In the genomic region with DNA sequence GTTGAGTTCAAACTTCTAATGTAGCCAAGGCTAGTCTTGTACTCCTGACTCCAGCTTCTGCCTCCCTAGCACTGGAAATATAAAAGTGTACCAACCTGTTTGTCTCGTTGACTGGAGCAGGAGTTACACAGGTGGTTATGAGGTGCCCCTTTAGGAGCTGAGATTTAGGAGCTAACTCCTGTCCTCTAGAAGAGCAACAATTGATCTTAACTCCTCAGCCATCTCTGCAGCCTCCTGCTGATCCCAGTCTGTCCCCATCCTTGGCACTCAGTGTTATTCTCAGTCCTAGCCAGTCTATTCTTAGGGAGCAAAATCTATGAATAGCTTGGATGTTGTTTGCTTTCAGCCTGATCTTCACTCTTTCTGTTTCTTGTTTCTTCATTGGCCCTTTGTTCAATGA, we compare ENCODE assay signal across 9 mouse cellular contexts. TPM values are rescaled to one million over a fixed set of nuclear protein-coding genes. Genes with fewer than 3 reads are reported as not detected.
DNase-seq lines count a peak whose midpoint lies in the region; ATAC-seq and TF ChIP-seq lines count a peak whose summit lies in the region.
"Had no signal": no experiment of that assay in that cellular context is flagged by ENCODE, and none has a peak within 500 bp of the region (broad histone marks: within the 10 kb centered on the region; RNA-seq: fewer than 3 reads in every experiment).

No protein-coding gene starts in this region.

- H3K36me3 ChIP-seq in embryonic facial prominence, embryonic 12.5 days, result no peaks in the 10 kb centered on the region
- no peaks in the 10 kb centered on the region for H3K36me3 ChIP-seq in embryonic facial prominence, embryonic 10.5 days (replicated peaks)

- no peak overlapping the region for H3K27ac ChIP-seq in embryonic facial prominence, embryonic 12.5 days
- H3K27ac ChIP-seq in embryonic facial prominence, embryonic 10.5 days (replicated peaks), result no peak overlapping the region
- peak overlapping the region; percentile 90 for H3K27ac ChIP-seq in layer of hippocampus, adult 2 months
- peak overlapping the region; percentile 100 for H3K27ac ChIP-seq in brown adipose tissue, adult 24 weeks (replicated peaks; ENCODE audit: low read depth, low read length)

- TF ChIP-seq CTCF in layer of hippocampus, adult 2 months (conservative IDR thresholded peaks at IDR 0.05), result no peak

- H3K4me3 ChIP-seq in embryonic facial prominence, embryonic 12.5 days, result no peak overlapping the region
- no peak overlapping the region for H3K4me3 ChIP-seq in embryonic facial prominence, embryonic 10.5 days
- H3K4me3 ChIP-seq in layer of hippocampus, adult 2 months, result peak overlapping the region; percentile 61
- H3K4me3 ChIP-seq in brown adipose tissue, adult 24 weeks (ENCODE audit: insufficient read depth, low read depth, low read length), result peak overlapping the region; percentile 99

- 0 out of 2 replicates have a peak overlapping the region, but pooled peaks have one; percentile 2 for H3K4me2 ChIP-seq in embryonic facial prominence, embryonic 12.5 days (replicated peaks)

- DNase-seq in embryonic facial prominence, embryonic 10.5 days (ENCODE audit: low spot score), result no peak
- DNase-seq in layer of hippocampus, adult 2 months (ENCODE audit: low spot score in 2 of 2), result no peak
- no peak for DNase-seq in layer of hippocampus, postnatal 36 days
- DNase-seq in lung, postnatal 36 days, result peak; percentile 19
- DNase-seq in right cerebral cortex, postnatal 25 days, result no peak
- DNase-seq in cerebellum, postnatal 36 days, result no peak
- DNase-seq: thymus, postnatal 14 days had no signal

- WGBS in embryonic facial prominence, embryonic 12.5 days, result 93% methylated on average over 1 of the region's 1 CpGs
- WGBS in embryonic facial prominence, embryonic 10.5 days, result 65% methylated on average over 1 of the region's 1 CpGs

- 0 out of 2 replicates have a peak, but pooled peaks cover 2% of the 10 kb centered on the region for H3K4me1 ChIP-seq in embryonic facial prominence, embryonic 12.5 days
- H3K4me1 ChIP-seq in embryonic facial prominence, embryonic 10.5 days, result 0 out of 2 replicates have a peak, but pooled peaks cover 7% of the 10 kb centered on the region
- H3K4me1 ChIP-seq in brown adipose tissue, adult 24 weeks (ENCODE audit: control insufficient read depth, insufficient read depth, insufficient read length, low read length), result 0 out of 2 replicates have a peak, but pooled peaks cover 2% of the 10 kb centered on the region

- H3K9me3 ChIP-seq in embryonic facial prominence, embryonic 12.5 days, result no peaks in the 10 kb centered on the region
- H3K9me3 ChIP-seq in embryonic facial prominence, embryonic 10.5 days, result no peaks in the 10 kb centered on the region

- no peaks in the 10 kb centered on the region for H3K27me3 ChIP-seq in embryonic facial prominence, embryonic 12.5 days
- no peaks in the 10 kb centered on the region for H3K27me3 ChIP-seq in embryonic facial prominence, embryonic 10.5 days (replicated peaks; ENCODE audit: low read depth, poor library complexity, severe bottlenecking)

- no peak for ATAC-seq in embryonic facial prominence, embryonic 12.5 days (ENCODE audit: insufficient number of reproducible peaks, insufficient read depth, low FRiP score, low TSS enrichment)

- no peak overlapping the region for H3K9ac ChIP-seq in embryonic facial prominence, embryonic 12.5 days

RNA-seq across cellular contexts. Expression of gene Clec2d, which starts 2.1 kb away (rescaled TPM):
- 0.13 TPM in 1 of 2 replicates, not detected in the other for polyA plus RNA-seq in embryonic facial prominence, embryonic 12.5 days (2016; fragmentation: Nextera tagmentation; extraction: Ambion mirVana)
- polyA plus RNA-seq in embryonic facial prominence, embryonic 10.5 days (2016; fragmentation: Nextera tagmentation; extraction: Ambion mirVana), result not detected in 2 replicates
- 1 to 10 TPM; 7.3 to 7.4 TPM for total RNA-seq in layer of hippocampus, adult 2 months (2021)
- total RNA-seq in layer of hippocampus, postnatal 36 days (2021), result 1 to 10 TPM; 5.7 to 9.8 TPM
- polyA plus RNA-seq in brown adipose tissue, adult 24 weeks (2012; ENCODE audit: insufficient read depth, insufficient read length, missing spikeins), result 58.5 and 127 TPM in 2 replicates

Comparison
In these comparisons a context has a peak if more than half of its experiments do, and no peak if none do; other contexts are left out.
1. H3K27ac ChIP-seq: peak in layer of hippocampus, adult 2 months (single experiment) and brown adipose tissue, adult 24 weeks (single experiment); none in embryonic facial prominence, embryonic 12.5 days (single experiment) and embryonic facial prominence, embryonic 10.5 days (single experiment).
2. H3K4me3 ChIP-seq: peak in layer of hippocampus, adult 2 months (single experiment) and brown adipose tissue, adult 24 weeks (single experiment); none in embryonic facial prominence, embryonic 12.5 days (single experiment) and embryonic facial prominence, embryonic 10.5 days (single experiment).
3. RNA of gene Clec2d, which starts 2.1 kb away (polyA plus RNA-seq): 58.5 to 127 TPM in brown adipose tissue, adult 24 weeks; 0.13 TPM in embryonic facial prominence, embryonic 12.5 days and not detected in embryonic facial prominence, embryonic 10.5 days; every median in the first group is over 10 times any median in the second.